Mouse (Mus musculus): ENCODE measurements around the gene B4galt3. TPM values are rescaled to one million over a fixed set of nuclear protein-coding genes. Genes with fewer than 3 reads are reported as not detected.
A peak's percentile ranks its signal among the peaks of the same experiment; 100 is the strongest.
"Not testable (repeated sequence)": the region's sequence is repeated elsewhere in the genome, so short reads cannot be mapped to it uniquely, and the experiment has no call there.

The B4galt3 gene
- total RNA-seq, 4 experiments from 2014 or later: 8.7 to 14.1 (median 10.9) TPM

GRCm38 (mm10) chr1:171239992-171240744 lies 30.0 kb upstream of the B4galt3 start:
- peak; percentile 60 to 66 for DNase-seq (ENCODE audit: low spot score in 2 of 2)

GRCm38 (mm10) chr1:171240911-171241310 lies 29.2 kb upstream of the B4galt3 start:
- no peak for DNase-seq (ENCODE audit: low spot score in 2 of 2)

- not testable (repeated sequence) for DNase-seq (ENCODE audit: low spot score in 2 of 2)
Observed at GRCm38 (mm10) chr1:171241952-171242351, 28.2 kb upstream of the B4galt3 start.

- no peak for DNase-seq (ENCODE audit: low spot score in 2 of 2)
Observed at GRCm38 (mm10) chr1:171245353-171245752, 24.8 kb upstream of the B4galt3 start.

- DNase-seq (ENCODE audit: low spot score in 2 of 2): peak; percentile 95
Observed at GRCm38 (mm10) chr1:171246709-171247452, 23.2 kb upstream of the B4galt3 start.

GRCm38 (mm10) chr1:171247453-171247841 lies 22.7 kb upstream of the B4galt3 start:
- DNase-seq (ENCODE audit: low spot score in 2 of 2): no peak

GRCm38 (mm10) chr1:171247916-171248315 lies 22.2 kb upstream of the B4galt3 start:
- no peak for DNase-seq (ENCODE audit: low spot score in 2 of 2)

- DNase-seq (ENCODE audit: low spot score in 2 of 2): no peak
Observed at GRCm38 (mm10) chr1:171248386-171249226, 21.5 kb upstream of the B4galt3 start.

GRCm38 (mm10) chr1:171249913-171250600 lies 20.1 kb upstream of the B4galt3 start, which contains the start of gene Adamts4:
Gene Adamts4, plus strand, starts transcription at chr1:171250421.
- DNase-seq (ENCODE audit: low spot score in 2 of 2): no peak

GRCm38 (mm10) chr1:171250680-171251593 lies 19.2 kb upstream of the B4galt3 start, which contains the start of gene Ndufs2:
Gene Ndufs2, minus strand, starts transcription at chr1:171251388.
- DNase-seq (ENCODE audit: low spot score in 2 of 2): no peak

GRCm38 (mm10) chr1:171251594-171252324 lies 18.4 kb upstream of the B4galt3 start:
- no peak for DNase-seq (ENCODE audit: low spot score in 2 of 2)

GRCm38 (mm10) chr1:171252415-171252814 lies 17.7 kb upstream of the B4galt3 start:
- DNase-seq (ENCODE audit: low spot score in 2 of 2): no peak

GRCm38 (mm10) chr1:171256095-171256818 lies 13.9 kb upstream of the B4galt3 start:
- DNase-seq (ENCODE audit: low spot score in 2 of 2): no peak

GRCm38 (mm10) chr1:171256937-171257548 lies 13.1 kb upstream of the B4galt3 start:
- DNase-seq (ENCODE audit: low spot score in 2 of 2): peak; percentile 40 to 50

- no peak for DNase-seq (ENCODE audit: low spot score in 2 of 2)
Observed at GRCm38 (mm10) chr1:171257781-171258180, 12.3 kb upstream of the B4galt3 start.

GRCm38 (mm10) chr1:171258921-171259320 lies 11.2 kb upstream of the B4galt3 start:
- no peak for DNase-seq (ENCODE audit: low spot score in 2 of 2)

GRCm38 (mm10) chr1:171260316-171260715 lies 9.8 kb upstream of the B4galt3 start:
- no peak for DNase-seq (ENCODE audit: low spot score in 2 of 2)

- DNase-seq (ENCODE audit: low spot score in 2 of 2): peak; percentile 39 to 56
Observed at GRCm38 (mm10) chr1:171262594-171263130, 7.5 kb upstream of the B4galt3 start.

Measured in gastrocnemius, adult 8-10 months (tissue).